Mouse (Mus musculus): ENCODE data around the gene Tmeff2.
"Not testable (repeated sequence)": the region's sequence is repeated elsewhere in the genome, so short reads cannot be mapped to it uniquely, and the experiment has no call there.

Tmeff2 gene

GRCm38 (mm10) chr1:50900386-50900785 is at the start of gene Tmeff2:
TSS of gene Tmeff2 (plus strand) at chr1:50900647.
- not testable (repeated sequence) for DNase-seq (ENCODE audit: low spot score in 2 of 2)

- DNase-seq (ENCODE audit: low spot score in 2 of 2) = peak in 1 of 2 experiments; percentile 6
Measured at GRCm38 (mm10) chr1:50861515-50861914, 38.9 kb upstream of the Tmeff2 start.

- DNase-seq (ENCODE audit: low spot score in 2 of 2) = peak in 1 of 2 experiments; percentile 4
Measured at GRCm38 (mm10) chr1:50897696-50898095, 2.8 kb upstream of the Tmeff2 start.

GRCm38 (mm10) chr1:50924838-50925355 is 24.4 kb downstream of the Tmeff2 start:
- DNase-seq (ENCODE audit: low spot score in 2 of 2) = peak; percentile 65 to 70

- DNase-seq (ENCODE audit: low spot score in 2 of 2) = peak; percentile 59 to 66
Measured at GRCm38 (mm10) chr1:50925356-50925921, 25.0 kb downstream of the Tmeff2 start.

- DNase-seq (ENCODE audit: low spot score in 2 of 2) = peak in 1 of 2 experiments; percentile 39
Measured at GRCm38 (mm10) chr1:50926374-50927060, 26.1 kb downstream of the Tmeff2 start.

GRCm38 (mm10) chr1:50927077-50927611 is 26.7 kb downstream of the Tmeff2 start:
- DNase-seq (ENCODE audit: low spot score in 2 of 2) = peak; percentile 94 to 99

GRCm38 (mm10) chr1:50927679-50928187 is 27.3 kb downstream of the Tmeff2 start:
- DNase-seq (ENCODE audit: low spot score in 2 of 2) = peak; percentile 48 to 71

GRCm38 (mm10) chr1:50928776-50929175 is 28.3 kb downstream of the Tmeff2 start:
- DNase-seq (ENCODE audit: low spot score in 2 of 2) = no peak

GRCm38 (mm10) chr1:50935076-50935475 is 34.6 kb downstream of the Tmeff2 start:
- no peak for DNase-seq (ENCODE audit: low spot score in 2 of 2)

- DNase-seq (ENCODE audit: low spot score in 2 of 2) = no peak
Measured at GRCm38 (mm10) chr1:50935484-50935883, 35.0 kb downstream of the Tmeff2 start.

GRCm38 (mm10) chr1:50940131-50941039 is 39.9 kb downstream of the Tmeff2 start:
- DNase-seq (ENCODE audit: low spot score in 2 of 2) = peak; percentile 40 to 49

- DNase-seq (ENCODE audit: low spot score in 2 of 2) = no peak
Measured at GRCm38 (mm10) chr1:50948575-50948974, 48.1 kb downstream of the Tmeff2 start.

GRCm38 (mm10) chr1:50958844-50959243 is 58.4 kb downstream of the Tmeff2 start:
- DNase-seq (ENCODE audit: low spot score in 2 of 2) = no peak

GRCm38 (mm10) chr1:50961954-50962648 is 61.7 kb downstream of the Tmeff2 start:
- DNase-seq (ENCODE audit: low spot score in 2 of 2) = peak; percentile 75 to 84

- no peak for DNase-seq (ENCODE audit: low spot score in 2 of 2)
Measured at GRCm38 (mm10) chr1:50962649-50963000, 62.2 kb downstream of the Tmeff2 start.

- no peak for DNase-seq (ENCODE audit: low spot score in 2 of 2)
Measured at GRCm38 (mm10) chr1:50969685-50970084, 69.2 kb downstream of the Tmeff2 start.

GRCm38 (mm10) chr1:50970853-50971252 is 70.4 kb downstream of the Tmeff2 start:
- DNase-seq (ENCODE audit: low spot score in 2 of 2) = no peak

- DNase-seq (ENCODE audit: low spot score in 2 of 2) = no peak
Measured at GRCm38 (mm10) chr1:50972509-50973436, 72.3 kb downstream of the Tmeff2 start.

All from right cerebral cortex, adult 2 months (tissue).